In genomic region chr3:35323450-35324077, GRCm38 (mm10) we compare ENCODE assay signal across 8 mouse cellular contexts.
DNase-seq lines count a peak whose midpoint lies in the region; ATAC-seq and TF ChIP-seq lines count a peak whose summit lies in the region.
"Had no signal": no experiment of that assay in that cellular context is flagged by ENCODE, and none has a peak within 500 bp of the region (broad histone marks: within the 10 kb centered on the region; RNA-seq: fewer than 3 reads in every experiment).

No protein-coding gene starts in this region.

- intact Hi-C loops in heart, postnatal 14 days (cut with DNase I) = loop anchor here (2.0 kb wide), 1 partner anchor 675 kb away; no protein-coding TSS in a partner anchor

- DNase-seq in CH12.LX (ENCODE audit: extremely low read depth) (peak; percentile 56), Patski (ENCODE audit: low read depth, low spot score) (peak; percentile 13)
- DNase-seq in embryo, embryonic 10.5 days (ENCODE audit: low spot score) = peak; percentile 88
- peak; percentile 41 to 65 for DNase-seq in heart, postnatal 14 days
- DNase-seq in layer of hippocampus, adult 9-11 months = peak; percentile 43
- peak; percentile 78 for DNase-seq in thymus, postnatal 0 days (ENCODE audit: low spot score)

- no peak for TF ChIP-seq POLR2A in CH12.LX (IDR thresholded peaks at IDR 0.05; ENCODE audit: low read depth, low read length)

- no peak for TF ChIP-seq EP300 in CH12.LX (IDR thresholded peaks at IDR 0.05; ENCODE audit: low read length)

- WGBS in midbrain, embryonic 12.5 days = 70% methylated on average over 11 of the region's 11 CpGs

- POLR2A ChIA-PET in Patski (lab: Charles Lee) = interaction anchor here (0.6 to 1.1 kb wide), 2 partner anchors 15 to 1237 kb away, joined by 3 to 4 read pairs; no protein-coding TSS in a partner anchor

- no peak for ATAC-seq in Patski
- peak; percentile 48; the same call in 1 of the 2 replicates for ATAC-seq in midbrain, embryonic 12.5 days (ENCODE audit: low FRiP score, low read depth)

- H3K27me3 ChIP-seq in CH12.LX (replicated peaks) (no peaks in the 10 kb centered on the region), Patski (peaks cover 25% of the 10 kb centered on the region)
- H3K27me3 ChIP-seq in midbrain, embryonic 12.5 days = 0 out of 2 replicates have a peak, but pooled peaks cover 5% of the 10 kb centered on the region

- H3K9me3 ChIP-seq in CH12.LX (replicated peaks; ENCODE audit: low read length) = no peaks in the 10 kb centered on the region
- H3K9me3 ChIP-seq in midbrain, embryonic 12.5 days = no peaks in the 10 kb centered on the region

- H3K79me2 ChIP-seq in CH12.LX (replicated peaks; ENCODE audit: control insufficient read depth, extremely low read depth, insufficient read depth, poor library complexity, severe bottlenecking) = no peaks in the 10 kb centered on the region

- no peak overlapping the region for H3K4me3 ChIP-seq in CH12.LX (replicated peaks in 1 of 3; ENCODE audit: low read depth in 2 of 3, low read length in 2 of 3, poor library complexity in 1 of 3)
- H3K4me3 ChIP-seq in midbrain, embryonic 12.5 days = no peak overlapping the region
- H3K4me3 ChIP-seq: erythroblast, embryonic 14.5 days had no signal

- no peak overlapping the region for H3K27ac ChIP-seq in CH12.LX (ENCODE audit: insufficient read depth, low read depth)
- peak overlapping the region; percentile 61 for H3K27ac ChIP-seq in midbrain, embryonic 12.5 days (replicated peaks)

- H3K4me1 ChIP-seq in CH12.LX (ENCODE audit: control insufficient read depth in 1 of 2, insufficient read depth in 2 of 2) = 0 out of 4 replicates have a peak, but pooled peaks cover 0 to 2% of the 10 kb centered on the region in 2 experiments
- peaks cover 48% of the 10 kb centered on the region for H3K4me1 ChIP-seq in midbrain, embryonic 12.5 days

- CTCF ChIA-PET in Patski (lab: Charles Lee) = interaction anchor here (0.7 to 1.8 kb wide), 8 partner anchors 8 to 674 kb away, joined by 3 to 10 read pairs (median 3); no protein-coding TSS in a partner anchor

- no peaks in the 10 kb centered on the region for H3K36me3 ChIP-seq in CH12.LX (replicated peaks in 1 of 2; ENCODE audit: control insufficient read depth in 1 of 2, insufficient read depth in 1 of 2, low read length in 1 of 2)
- H3K36me3 ChIP-seq in midbrain, embryonic 12.5 days = no peaks in the 10 kb centered on the region

- dilution Hi-C loops in CH12.LX (cut with MboI; ENCODE audit: extremely low pct_ligation_motif_present, extremely low pct_unique_long_range_greater_than_20kb, low sequenced_read_pairs) = no loop called here

- no peak overlapping the region for H3K9ac ChIP-seq in CH12.LX (ENCODE audit: insufficient read depth, low read depth)
- H3K9ac ChIP-seq in midbrain, embryonic 12.5 days (replicated peaks) = no peak overlapping the region

- in situ Hi-C loops in CH12.LX (cut with MboI; ENCODE audit: low pct_ligation_motif_present, low pct_unique_long_range_greater_than_20kb, low sequenced_read_pairs) = no loop called here
- in situ Hi-C loops in Patski (cut with MboI; ENCODE audit: low pct_unique_long_range_greater_than_20kb) = no loop called here

- peak; percentile 42 to 72; a peak in 3 of 4 replicates for TF ChIP-seq CTCF in CH12.LX (conservative IDR thresholded peaks at IDR 0.05 in 1 of 2, IDR thresholded peaks at IDR 0.05 in 1 of 2; ENCODE audit: low read depth in 2 of 2, low read length in 2 of 2)
- peak; percentile 86 for TF ChIP-seq CTCF in Patski (IDR thresholded peaks at IDR 0.05)

- no peak overlapping the region for H3K4me2 ChIP-seq in CH12.LX (ENCODE audit: insufficient read depth, low read depth, poor library complexity, severe bottlenecking)
- H3K4me2 ChIP-seq in midbrain, embryonic 12.5 days (replicated peaks) = no peak overlapping the region

- TF ChIP-seq RAD21 in CH12.LX (IDR thresholded peaks at IDR 0.05; ENCODE audit: low read depth, low read length) = peak; percentile 60

TF ChIP-seq in CH12.LX, 34 proteins besides CTCF, POLR2A, EP300 and RAD21:
- TF ChIP-seq ZC3H11A (IDR thresholded peaks at IDR 0.05; ENCODE audit: low read depth, low read length) (peak; percentile 3; the same call in 1 of the 2 replicates), NRF1 (IDR thresholded peaks at IDR 0.05; ENCODE audit: low read depth, low read length) (no peak), MXI1 (IDR thresholded peaks at IDR 0.05; ENCODE audit: low read depth, low read length) (no peak), MAX (IDR thresholded peaks at IDR 0.05; ENCODE audit: low read length) (no peak), SMC3 (IDR thresholded peaks at IDR 0.05; ENCODE audit: low read depth, low read length) (peak; percentile 77), TBP (conservative IDR thresholded peaks at IDR 0.05; ENCODE audit: low read depth, low read length) (no peak), POLR2AphosphoS2 (IDR thresholded peaks at IDR 0.05; ENCODE audit: low read depth, low read length) (no peak), TCF12 (IDR thresholded peaks at IDR 0.05; ENCODE audit: low read depth, low read length) (peak; percentile 27; the same call in 1 of the 2 replicates), ELF1 (IDR thresholded peaks at IDR 0.05; ENCODE audit: low read depth, low read length) (no peak), ZNF384 (IDR thresholded peaks at IDR 0.05; ENCODE audit: low read depth, low read length) (no peak), BHLHE40 (IDR thresholded peaks at IDR 0.05; ENCODE audit: low read depth, low read length) (no peak), MAFK (IDR thresholded peaks at IDR 0.05; ENCODE audit: insufficient replicate concordance, low read length) (no peak), USF2 (conservative IDR thresholded peaks at IDR 0.05; ENCODE audit: low read depth, low read length) (no peak), SIN3A (IDR thresholded peaks at IDR 0.05; ENCODE audit: low read length) (no peak), JUND (conservative IDR thresholded peaks at IDR 0.05; ENCODE audit: low read depth, low read length) (no peak), RCOR1 (conservative IDR thresholded peaks at IDR 0.05; ENCODE audit: low read depth, low read length) (no peak), IRF4 (IDR thresholded peaks at IDR 0.05; ENCODE audit: low read depth, low read length) (no peak)

Comparison
In these comparisons a context has a peak if more than half of its experiments do, and no peak if none do; other contexts are left out.
1. DNase-seq: peak in every context shown above with its lines; median percentile 88 in embryo, embryonic 10.5 days; 78 in thymus, postnatal 0 days; 56 in CH12.LX; 53 in heart, postnatal 14 days; 43 in layer of hippocampus, adult 9-11 months; 13 in Patski.